Mouse (Mus musculus) liver, embryonic 16.5 days (tissue): ENCODE results near the gene Cib3. TPM values are rescaled to one million over a fixed set of nuclear protein-coding genes. Genes with fewer than 3 reads are reported as not detected.

Source experiments
- ATAC-seq: fragments of 200-750 bp; cut with Nextera tagmentation; 2 replicates; pipeline ENCODE4 v1.8.0; 2017; ENCODE audit warnings: low read depth, mild to moderate bottlenecking, moderate number of reproducible peaks, moderate library complexity
- H3K27ac ChIP-seq: fragments of 300-500 bp; sonication (generic); 2 replicates; pipeline ENCODE4 v1.5.1; 2014; ENCODE audit warnings: mild to moderate bottlenecking, low read length
- H3K27me3 ChIP-seq: fragments of 300-500 bp; sonication (generic); 2 replicates; pipeline ENCODE4 v1.6.1; 2014; ENCODE audit warnings: low read depth, low read length, mixed read lengths; ENCODE audit not compliant: control insufficient read depth, insufficient read depth
- H3K36me3 ChIP-seq: fragments of 300-500 bp; sonication (generic); 2 replicates; pipeline ENCODE4 v1.6.1; 2014; ENCODE audit warnings: mild to moderate bottlenecking; ENCODE audit not compliant: control insufficient read depth, insufficient read depth
- H3K4me1 ChIP-seq: fragments of 300-500 bp; sonication (generic); 2 replicates; pipeline ENCODE4 v1.6.1; 2014; ENCODE audit warnings: low read depth, low read length, mixed read lengths; ENCODE audit not compliant: control insufficient read depth
- H3K4me2 ChIP-seq: fragments of 300-500 bp; sonication (generic); 2 replicates; pipeline ENCODE4 v1.6.1; 2014; ENCODE audit warnings: low read depth, low read length, mixed read lengths
- H3K4me3 ChIP-seq: fragments of 300-500 bp; sonication (generic); 2 replicates; pipeline ENCODE4 v1.5.1; 2014; ENCODE audit warnings: low read depth, mild to moderate bottlenecking, low read length
- H3K9ac ChIP-seq: fragments of 300-500 bp; sonication (generic); 2 replicates; pipeline ENCODE4 v1.6.1; 2014; ENCODE audit warnings: low read depth, low read length
- H3K9me3 ChIP-seq: fragments of 300-500 bp; sonication (generic); replicated peaks from 2 replicates; pipeline ENCODE4 v1.6.1; 2016; ENCODE audit warnings: low read length; ENCODE audit not compliant: control insufficient read depth
- WGBS: fragments of 180-500 bp; shearing (Covaris S2); extraction: QIAGEN DNeasy Blood & Tissue Kit; methylation state at CpG from one replicate; pipeline ENCODE4 v1.1.7; 2014; ENCODE audit not compliant: insufficient replicate concordance; 5-methylcytosine and 5-hydroxymethylcytosine counted together
- polyA plus RNA-seq: library from polyadenylated mRNA; unstranded; fragments of >200 nt; fragmentation: Nextera tagmentation; extraction: Ambion mirVana; gene quantifications from 2 replicates; pipeline ENCODE4 v1.2.1, GENCODE M21; 2015

Cib3 gene
- polyA plus RNA-seq, 1 experiment from 2014 or later = not detected

- no peak overlapping the region for H3K4me2 ChIP-seq
- 0 out of 2 replicates have a peak, but pooled peaks cover 3% of the 10 kb centered on the region for H3K36me3 ChIP-seq
- no peak for ATAC-seq
- H3K27me3 ChIP-seq = no peaks in the 10 kb centered on the region
- no peak overlapping the region for H3K4me3 ChIP-seq
- H3K27ac ChIP-seq = no peak overlapping the region
- WGBS = 89% methylated on average over 1 of the region's 1 CpGs
- H3K9me3 ChIP-seq = no peaks in the 10 kb centered on the region
- no peak overlapping the region for H3K9ac ChIP-seq
- H3K4me1 ChIP-seq = peaks cover 27% of the 10 kb centered on the region
Measured at GRCm38 (mm10) chr8:72242226-72242625, 29.6 kb upstream of the Cib3 start.

- Histone ChIP-seq H3K9me3 (no peaks in the 10 kb centered on the region), H3K4me3 (peak overlapping the region; percentile 90), H3K4me2 (peak overlapping the region; percentile 92), H3K36me3 (0 out of 2 replicates have a peak, but pooled peaks cover 3% of the 10 kb centered on the region), H3K27ac (peak overlapping the region; percentile 33; the same call in 1 of the 2 replicates), H3K9ac (peak overlapping the region; percentile 80), H3K4me1 (peaks cover 27% of the 10 kb centered on the region), H3K27me3 (no peaks in the 10 kb centered on the region)
- no peak for ATAC-seq
- 49% methylated on average over 7 of the region's 7 CpGs for WGBS
Measured at GRCm38 (mm10) chr8:72240951-72241350, 28.3 kb upstream of the Cib3 start.

- 0 out of 2 replicates have a peak, but pooled peaks cover 3% of the 10 kb centered on the region for H3K36me3 ChIP-seq
- WGBS = under 1% methylated on average over 24 of the region's 24 CpGs
Measured at GRCm38 (mm10) chr8:72240403-72240763, 27.7 kb upstream of the Cib3 start.

GRCm38 (mm10) chr8:72239499-72240402 lies 27.1 kb upstream of the Cib3 start, which contains the start of gene Ap1m1:
Gene Ap1m1, plus strand, starts transcription at chr8:72240018.
- under 1% methylated on average over 54 of the region's 54 CpGs for WGBS
- Histone ChIP-seq H3K9me3 (no peaks in the 10 kb centered on the region), H3K4me3 (peak within 1 kb of the TSS; percentile 90), H3K4me2 (peak within 1 kb of the TSS; percentile 92), H3K9ac (peak within 1 kb of the TSS; percentile 80), H3K27ac (peak within 1 kb of the TSS; percentile 99), H3K36me3 (0 out of 2 replicates have a peak, but pooled peaks cover 3% of the 10 kb centered on the region), H3K4me1 (peaks cover 27% of the 10 kb centered on the region), H3K27me3 (no peaks in the 10 kb centered on the region)
- ATAC-seq = peak; percentile 89

More at GRCm38 (mm10) chr8:72240403-72240763, 27.7 kb upstream of the Cib3 start:
- peaks cover 27% of the 10 kb centered on the region for H3K4me1 ChIP-seq
- peak overlapping the region; percentile 80 for H3K9ac ChIP-seq
- H3K27me3 ChIP-seq = no peaks in the 10 kb centered on the region
- H3K4me2 ChIP-seq = peak overlapping the region; percentile 92
- ATAC-seq = peak; percentile 9
- H3K9me3 ChIP-seq = no peaks in the 10 kb centered on the region
- H3K4me3 ChIP-seq = peak overlapping the region; percentile 90
- H3K27ac ChIP-seq = peak overlapping the region; percentile 99

GRCm38 (mm10) chr8:72222656-72223055 lies 10.0 kb upstream of the Cib3 start:
- Histone ChIP-seq H3K9ac (no peak overlapping the region), H3K27ac (no peak overlapping the region), H3K9me3 (no peaks in the 10 kb centered on the region), H3K36me3 (peaks cover 26% of the 10 kb centered on the region), H3K27me3 (no peaks in the 10 kb centered on the region), H3K4me3 (no peak overlapping the region), H3K4me2 (no peak overlapping the region), H3K4me1 (peaks cover 17% of the 10 kb centered on the region)
- WGBS = 81% methylated on average over 5 of the region's 5 CpGs
- ATAC-seq = no peak

- WGBS = 66% methylated on average over 4 of the region's 4 CpGs
- peak overlapping the region; percentile 84 for H3K4me3 ChIP-seq
- H3K4me1 ChIP-seq = peaks cover 17% of the 10 kb centered on the region
- H3K27me3 ChIP-seq = no peaks in the 10 kb centered on the region
- H3K27ac ChIP-seq = no peak overlapping the region; the same call in 1 of the 2 replicates
- H3K9ac ChIP-seq = peak overlapping the region; percentile 82
- no peaks in the 10 kb centered on the region for H3K9me3 ChIP-seq
- H3K4me2 ChIP-seq = peak overlapping the region; percentile 69
- peaks cover 26% of the 10 kb centered on the region for H3K36me3 ChIP-seq
- ATAC-seq = no peak
Measured at GRCm38 (mm10) chr8:72220758-72221157, 8.1 kb upstream of the Cib3 start.

- no peaks in the 10 kb centered on the region for H3K27me3 ChIP-seq
- H3K4me3 ChIP-seq = peak within 1 kb of the TSS; percentile 84
- 9% methylated on average over 39 of the region's 39 CpGs for WGBS
- peak within 1 kb of the TSS; percentile 82 for H3K9ac ChIP-seq
- ATAC-seq = peak; percentile 98
- H3K4me2 ChIP-seq = peak within 1 kb of the TSS; percentile 69
- peak within 1 kb of the TSS; percentile 90 for H3K27ac ChIP-seq
- H3K9me3 ChIP-seq = no peaks in the 10 kb centered on the region
- peaks cover 26% of the 10 kb centered on the region for H3K36me3 ChIP-seq
- peaks cover 17% of the 10 kb centered on the region for H3K4me1 ChIP-seq
Measured at GRCm38 (mm10) chr8:72219541-72220363, 7.1 kb upstream of the Cib3 start, which contains the start of gene Fam32a. Gene Fam32a, plus strand, starts transcription at chr8:72219730.

- WGBS = 69% methylated on average over 9 of the region's 10 CpGs
- H3K27ac ChIP-seq = peak overlapping the region; percentile 35
- ATAC-seq = no peak
- H3K4me3 ChIP-seq = peak overlapping the region; percentile 84
- H3K9ac ChIP-seq = peak overlapping the region; percentile 82
- H3K4me2 ChIP-seq = peak overlapping the region; percentile 69
- peaks cover 17% of the 10 kb centered on the region for H3K4me1 ChIP-seq
- no peaks in the 10 kb centered on the region for H3K27me3 ChIP-seq
- H3K9me3 ChIP-seq = no peaks in the 10 kb centered on the region
- H3K36me3 ChIP-seq = peaks cover 23% of the 10 kb centered on the region
Measured at GRCm38 (mm10) chr8:72218781-72219540, 6.3 kb upstream of the Cib3 start.
